Mouse (Mus musculus) lung, postnatal 4 days (tissue): ENCODE data around the gene Actrt1.

ENCODE experiments used
- DNase-seq, 2 experiments: peaks; one replicate each; pipeline ENCODE4 v3.0.0; 2021

Actrt1 gene

GRCm38 (mm10) chrX:46328707-46329106 lies at the start of gene Actrt1:
Actrt1 (plus strand) TSS chrX:46329007.
- no peak for DNase-seq

GRCm38 (mm10) chrX:46331463-46332115 lies 2.8 kb downstream of the Actrt1 start:
- no peak for DNase-seq
